Mouse (Mus musculus) liver, embryonic 16.5 days (tissue): ENCODE data around the gene Dis3l. TPM values are rescaled to one million over a fixed set of nuclear protein-coding genes. Genes with fewer than 3 reads are reported as not detected.
"Not testable (repeated sequence)": the region's sequence is repeated elsewhere in the genome, so short reads cannot be mapped to it uniquely, and the experiment has no call there.

Experiments
- ATAC-seq: fragments of 200-750 bp; cut with Nextera tagmentation; 2 replicates; pipeline ENCODE4 v1.8.0; 2017; ENCODE audit warnings: low read depth, mild to moderate bottlenecking, moderate number of reproducible peaks, moderate library complexity
- H3K27ac ChIP-seq: fragments of 300-500 bp; sonication (generic); 2 replicates; pipeline ENCODE4 v1.5.1; 2014; ENCODE audit warnings: mild to moderate bottlenecking, low read length
- H3K27me3 ChIP-seq: fragments of 300-500 bp; sonication (generic); 2 replicates; pipeline ENCODE4 v1.6.1; 2014; ENCODE audit warnings: low read depth, low read length, mixed read lengths; ENCODE audit not compliant: control insufficient read depth, insufficient read depth
- H3K36me3 ChIP-seq: fragments of 300-500 bp; sonication (generic); 2 replicates; pipeline ENCODE4 v1.6.1; 2014; ENCODE audit warnings: mild to moderate bottlenecking; ENCODE audit not compliant: control insufficient read depth, insufficient read depth
- H3K4me1 ChIP-seq: fragments of 300-500 bp; sonication (generic); 2 replicates; pipeline ENCODE4 v1.6.1; 2014; ENCODE audit warnings: low read depth, low read length, mixed read lengths; ENCODE audit not compliant: control insufficient read depth
- H3K4me2 ChIP-seq: fragments of 300-500 bp; sonication (generic); 2 replicates; pipeline ENCODE4 v1.6.1; 2014; ENCODE audit warnings: low read depth, low read length, mixed read lengths
- H3K4me3 ChIP-seq: fragments of 300-500 bp; sonication (generic); 2 replicates; pipeline ENCODE4 v1.5.1; 2014; ENCODE audit warnings: low read depth, mild to moderate bottlenecking, low read length
- H3K9ac ChIP-seq: fragments of 300-500 bp; sonication (generic); 2 replicates; pipeline ENCODE4 v1.6.1; 2014; ENCODE audit warnings: low read depth, low read length
- H3K9me3 ChIP-seq: fragments of 300-500 bp; sonication (generic); replicated peaks from 2 replicates; pipeline ENCODE4 v1.6.1; 2016; ENCODE audit warnings: low read length; ENCODE audit not compliant: control insufficient read depth
- WGBS: fragments of 180-500 bp; shearing (Covaris S2); extraction: QIAGEN DNeasy Blood & Tissue Kit; methylation state at CpG from one replicate; pipeline ENCODE4 v1.1.7; 2014; ENCODE audit not compliant: insufficient replicate concordance; 5-methylcytosine and 5-hydroxymethylcytosine counted together
- polyA plus RNA-seq: library from polyadenylated mRNA; unstranded; fragments of >200 nt; fragmentation: Nextera tagmentation; extraction: Ambion mirVana; gene quantifications from 2 replicates; pipeline ENCODE4 v1.2.1, GENCODE M21; 2015

Dis3l gene
- polyA plus RNA-seq, 1 experiment from 2014 or later: 7.6 TPM

DNA sequence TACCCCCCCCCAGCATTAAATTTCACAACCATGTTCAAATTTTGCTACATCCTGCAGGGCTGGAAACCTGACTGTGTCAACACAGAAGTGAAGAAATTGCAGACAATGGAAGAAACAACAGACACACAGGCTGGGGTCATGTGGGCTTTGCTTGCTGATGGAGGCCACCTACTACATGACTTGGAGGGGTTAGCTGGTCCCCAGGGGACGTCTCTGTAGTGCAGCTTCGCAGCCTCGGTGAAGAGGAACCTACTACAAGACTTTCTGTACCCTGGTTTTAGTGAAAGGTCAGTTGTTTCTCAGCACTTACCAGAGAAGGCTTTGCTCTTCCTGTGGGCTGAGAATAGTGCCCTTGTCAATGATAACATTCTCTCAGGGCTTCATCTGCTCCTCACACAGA is 69.8 kb downstream of the Dis3l start:
- no peaks in the 10 kb centered on the region for H3K4me1 ChIP-seq
- ATAC-seq: no peak
- no peaks in the 10 kb centered on the region for H3K36me3 ChIP-seq
- no peak overlapping the region for H3K9ac ChIP-seq
- no peak overlapping the region for H3K4me2 ChIP-seq
- H3K27ac ChIP-seq: no peak overlapping the region
- H3K9me3 ChIP-seq: no peaks in the 10 kb centered on the region
- WGBS: 32% methylated on average over 3 of the region's 3 CpGs
- no peaks in the 10 kb centered on the region for H3K27me3 ChIP-seq
- no peak overlapping the region for H3K4me3 ChIP-seq

DNA sequence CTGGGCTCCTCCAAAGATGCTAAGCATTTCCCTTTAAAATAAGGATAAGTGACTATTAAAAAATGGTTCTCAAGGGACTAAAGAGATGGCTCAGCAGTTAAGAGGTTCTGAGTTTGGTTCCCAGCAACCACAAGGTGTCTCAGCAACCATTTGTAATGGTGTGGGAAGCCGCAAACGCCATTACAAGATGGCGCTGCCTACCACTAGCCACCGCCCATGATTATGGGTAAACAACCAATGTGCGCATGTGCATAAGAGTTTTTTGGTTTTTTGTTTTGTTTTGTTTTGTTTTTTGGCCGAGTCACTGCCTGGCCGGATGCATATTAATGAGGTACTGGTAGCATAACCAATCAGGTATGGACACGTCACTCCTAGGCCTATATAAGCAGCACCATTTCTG is 72.3 kb downstream of the Dis3l start:
- not testable (repeated sequence) for H3K9me3 ChIP-seq, H3K4me3 ChIP-seq, H3K9ac ChIP-seq, H3K36me3 ChIP-seq, H3K4me1 ChIP-seq, H3K27ac ChIP-seq, H3K4me2 ChIP-seq, H3K27me3 ChIP-seq, ATAC-seq
- WGBS: 77% methylated on average over 8 of the region's 8 CpGs

DNA sequence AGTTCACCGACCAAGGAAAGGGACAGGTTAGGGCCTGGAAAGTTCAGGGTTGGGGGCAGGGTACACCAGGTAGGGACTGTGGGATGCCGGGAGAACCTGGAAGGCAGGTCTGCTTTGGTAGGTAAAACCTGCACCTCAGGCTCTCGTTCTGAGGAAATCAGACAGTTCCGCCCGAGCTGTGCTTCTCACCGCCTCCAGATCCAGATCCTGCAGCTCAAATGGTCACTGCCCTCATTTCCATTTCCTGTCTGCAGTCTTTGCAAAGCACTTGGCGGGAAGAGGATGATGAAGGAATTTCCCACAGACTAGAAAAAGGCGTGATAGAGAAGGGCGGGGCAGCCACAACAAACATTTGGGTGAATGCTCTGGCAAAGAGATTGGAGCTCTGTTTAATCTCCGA is 72.9 kb downstream of the Dis3l start:
- H3K27ac ChIP-seq: no peak overlapping the region
- no peak overlapping the region for H3K9ac ChIP-seq
- 60% methylated on average over 10 of the region's 10 CpGs for WGBS
- H3K4me2 ChIP-seq: no peak overlapping the region
- H3K4me1 ChIP-seq: no peaks in the 10 kb centered on the region
- H3K9me3 ChIP-seq: no peaks in the 10 kb centered on the region
- ATAC-seq: no peak
- H3K4me3 ChIP-seq: no peak overlapping the region
- no peaks in the 10 kb centered on the region for H3K27me3 ChIP-seq
- no peaks in the 10 kb centered on the region for H3K36me3 ChIP-seq

- Histone ChIP-seq H3K27ac (no peak overlapping the region), H3K27me3 (no peaks in the 10 kb centered on the region), H3K9ac (no peak overlapping the region), H3K4me2 (no peak overlapping the region), H3K4me1 (no peaks in the 10 kb centered on the region), H3K36me3 (no peaks in the 10 kb centered on the region), H3K9me3 (no peaks in the 10 kb centered on the region), H3K4me3 (no peak overlapping the region)
- WGBS: 63% methylated on average over 1 of the region's 1 CpGs
- ATAC-seq: no peak
Measured at GRCm38 (mm10) chr9:64267231-64267630, 73.9 kb downstream of the Dis3l start.

DNA sequence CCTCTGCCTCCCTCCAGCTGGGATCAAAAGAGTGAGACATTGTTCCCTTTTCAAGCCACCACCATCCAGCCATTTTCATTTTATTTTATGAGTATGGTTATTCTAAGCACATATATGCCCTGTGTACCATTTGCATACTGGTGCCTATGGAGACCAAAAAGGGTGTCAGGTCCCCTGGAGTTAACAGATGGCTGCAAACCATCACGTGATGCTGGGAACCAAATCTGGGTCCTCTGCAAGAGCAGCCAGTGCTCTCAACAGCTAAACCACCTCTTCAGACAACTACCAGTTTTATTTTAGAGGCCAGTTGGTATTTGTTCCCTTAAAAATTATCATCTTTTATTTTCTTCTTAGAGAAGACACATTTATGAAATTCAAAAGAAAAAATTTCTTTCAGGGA is 76.3 kb downstream of the Dis3l start:
- Histone ChIP-seq H3K9me3 (no peaks in the 10 kb centered on the region), H3K27ac (no peak overlapping the region), H3K4me3 (no peak overlapping the region), H3K36me3 (no peaks in the 10 kb centered on the region), H3K9ac (no peak overlapping the region), H3K4me2 (no peak overlapping the region), H3K27me3 (no peaks in the 10 kb centered on the region), H3K4me1 (no peaks in the 10 kb centered on the region)
- no peak for ATAC-seq
- 33% methylated on average over 1 of the region's 1 CpGs for WGBS

- Histone ChIP-seq H3K4me2 (no peak overlapping the region), H3K9me3 (no peaks in the 10 kb centered on the region), H3K36me3 (no peaks in the 10 kb centered on the region), H3K4me3 (no peak overlapping the region), H3K27ac (no peak overlapping the region), H3K9ac (no peak overlapping the region), H3K4me1 (no peaks in the 10 kb centered on the region), H3K27me3 (no peaks in the 10 kb centered on the region)
- WGBS: 78% methylated on average over 4 of the region's 4 CpGs
- ATAC-seq: no peak
Measured at GRCm38 (mm10) chr9:64261023-64261422, 80.1 kb downstream of the Dis3l start.

DNA sequence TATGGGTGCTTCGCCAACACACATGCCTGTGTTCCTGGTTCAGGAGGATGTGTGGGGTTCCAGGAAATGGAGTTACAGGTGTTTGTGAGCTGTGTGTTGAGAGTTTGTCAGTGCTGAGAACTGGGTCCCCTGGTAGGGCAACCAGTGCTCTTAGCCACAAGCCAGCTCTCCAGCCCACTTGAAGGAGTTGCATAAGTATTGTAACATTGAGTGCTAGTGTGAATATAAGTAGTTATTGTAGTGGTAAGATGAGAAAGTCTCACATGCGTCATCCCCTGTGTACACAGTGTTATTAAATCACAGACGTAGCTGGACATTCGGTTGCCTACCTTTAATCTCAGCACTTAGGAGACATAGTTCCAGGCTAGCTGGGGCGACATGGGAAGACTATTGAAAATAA is 81.2 kb downstream of the Dis3l start:
- H3K9ac ChIP-seq: no peak overlapping the region
- H3K27me3 ChIP-seq: no peaks in the 10 kb centered on the region
- no peak overlapping the region for H3K27ac ChIP-seq
- 76% methylated on average over 5 of the region's 5 CpGs for WGBS
- no peak overlapping the region for H3K4me2 ChIP-seq
- no peaks in the 10 kb centered on the region for H3K9me3 ChIP-seq
- ATAC-seq: no peak
- H3K4me1 ChIP-seq: no peaks in the 10 kb centered on the region
- no peaks in the 10 kb centered on the region for H3K36me3 ChIP-seq
- no peak overlapping the region for H3K4me3 ChIP-seq

Other genes with a start within 250 kb of the Dis3l start
- gene Lctl, start 224.1 kb downstream of the Dis3l start, polyA plus RNA-seq: not detected in 2 replicates
- 13.3 and 13.5 TPM in 2 replicates for gene Zwilch, start 168.2 kb downstream of the Dis3l start, polyA plus RNA-seq
- gene Rpl4, start 167.9 kb downstream of the Dis3l start, polyA plus RNA-seq: 592 and 651 TPM in 2 replicates
- gene Snapc5, start 162.0 kb downstream of the Dis3l start, polyA plus RNA-seq: 10.1 and 11.6 TPM in 2 replicates
- 0.80 and 0.96 TPM in 2 replicates for gene Uchl4, start 106.1 kb downstream of the Dis3l start, polyA plus RNA-seq
- gene Map2k1, start 87.7 kb downstream of the Dis3l start, polyA plus RNA-seq: 26.5 and 29.1 TPM in 2 replicates
- 145 and 166 TPM in 2 replicates for gene Tipin, start 59.7 kb downstream of the Dis3l start, polyA plus RNA-seq
- gene Megf11, start 44.3 kb upstream of the Dis3l start, polyA plus RNA-seq: 0.51 and 0.69 TPM in 2 replicates